Mouse (Mus musculus) kidney, postnatal 4 days (tissue): ENCODE results near the gene Dok5.

Source experiments
- DNase-seq, 2 experiments: peaks; one replicate each; pipeline ENCODE4 v3.0.0; 2021; ENCODE audit warnings: mixed read lengths in 2 of 2

Gene Dok5

DNA sequence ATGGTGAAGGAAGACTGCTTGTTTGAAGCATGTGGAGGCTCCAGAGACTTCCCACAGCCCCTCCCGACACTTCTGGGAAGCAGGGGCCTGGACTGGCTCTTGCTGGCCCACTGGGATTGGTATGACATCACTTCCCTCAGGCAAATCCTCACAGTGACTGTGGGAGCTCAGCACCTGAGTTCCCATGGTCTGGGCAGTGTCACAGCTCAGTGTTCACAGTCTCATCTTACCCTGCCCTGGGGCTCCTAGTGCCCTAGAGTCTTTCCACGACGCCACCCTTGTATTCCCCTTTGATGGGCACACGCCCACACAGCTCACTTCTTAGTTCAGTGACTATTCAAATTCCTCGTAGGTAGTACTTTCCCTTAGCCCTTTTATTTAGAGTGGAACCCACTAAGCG lies 71.4 kb downstream of the Dok5 start:
- DNase-seq = no peak

DNA sequence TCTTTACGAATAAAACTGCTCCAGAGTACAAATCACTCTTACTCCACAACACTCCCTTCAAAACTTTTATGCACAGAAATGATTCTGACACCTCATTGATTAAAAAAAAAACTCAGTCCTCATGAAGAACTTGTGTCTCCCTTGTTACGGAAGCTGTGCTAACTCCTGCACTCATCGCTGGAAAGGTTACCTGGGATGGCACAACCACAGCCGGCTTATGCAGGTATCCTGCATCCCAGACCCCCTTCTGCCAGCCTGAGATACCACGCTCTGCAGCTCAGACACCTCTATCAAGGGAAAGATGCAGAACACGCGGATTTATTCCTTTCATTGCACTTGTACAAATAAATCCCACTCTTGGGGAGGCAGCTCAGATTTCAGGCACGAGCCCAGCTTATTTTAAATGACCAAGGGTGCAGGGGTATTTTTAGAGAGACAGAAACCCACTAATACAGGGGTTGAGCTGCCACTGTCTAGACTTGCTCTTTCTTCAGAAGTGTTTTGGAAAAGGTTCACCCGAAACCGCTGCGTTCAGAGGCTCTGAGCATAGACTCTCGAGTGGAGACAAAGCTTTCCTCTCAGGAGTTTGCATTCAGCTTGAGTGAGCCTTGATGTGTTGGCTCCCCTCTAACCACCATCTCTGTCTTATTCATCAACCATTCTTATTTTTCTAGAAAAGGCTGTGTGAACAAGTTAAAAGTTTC lies 76.1 kb downstream of the Dok5 start:
- no peak for DNase-seq

DNA sequence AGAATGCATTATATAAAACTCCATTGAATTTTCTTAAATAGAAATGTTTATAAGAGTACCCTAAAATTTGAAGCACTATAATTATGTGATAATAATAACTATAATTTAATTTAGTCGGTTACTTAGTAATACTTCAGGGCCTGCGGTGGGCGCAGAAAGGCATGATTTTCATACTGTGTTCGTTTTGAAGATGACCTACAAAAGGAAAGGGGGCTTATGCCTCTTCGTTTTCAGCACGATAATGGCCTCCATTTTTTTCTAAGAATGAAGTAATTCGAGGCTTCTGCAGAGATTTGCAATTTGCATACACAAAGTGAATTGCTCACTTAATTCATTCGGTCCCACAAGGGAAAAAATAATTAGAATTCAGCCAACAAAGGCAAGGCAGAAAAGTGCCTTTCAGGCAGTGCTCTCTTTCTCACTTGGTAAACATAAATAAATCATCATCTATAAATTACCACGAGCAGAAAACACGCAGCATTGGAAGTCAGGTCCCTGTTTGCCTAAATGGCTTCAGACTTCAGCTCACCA lies 76.7 kb downstream of the Dok5 start:
- no peak for DNase-seq

DNA sequence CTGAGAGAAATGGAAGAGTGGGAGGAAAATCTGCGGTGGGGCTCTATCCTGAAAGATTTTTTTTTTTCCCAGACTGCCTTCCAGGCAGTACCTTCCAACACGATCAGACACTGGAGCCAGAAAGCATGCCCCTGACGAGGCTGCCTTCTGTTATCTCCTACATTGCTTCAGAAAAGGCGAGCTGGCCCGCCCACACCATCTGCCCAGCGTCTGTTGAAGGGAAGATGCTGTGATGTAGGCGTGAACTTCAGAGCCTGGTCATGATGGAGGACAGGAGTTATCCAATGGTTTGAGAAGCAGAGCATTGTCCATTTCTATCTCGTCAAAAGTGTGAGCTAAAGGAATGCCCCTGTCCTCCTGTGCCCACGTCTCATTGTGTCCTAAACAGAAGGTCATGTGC lies 79.7 kb downstream of the Dok5 start:
- DNase-seq = no peak

DNA sequence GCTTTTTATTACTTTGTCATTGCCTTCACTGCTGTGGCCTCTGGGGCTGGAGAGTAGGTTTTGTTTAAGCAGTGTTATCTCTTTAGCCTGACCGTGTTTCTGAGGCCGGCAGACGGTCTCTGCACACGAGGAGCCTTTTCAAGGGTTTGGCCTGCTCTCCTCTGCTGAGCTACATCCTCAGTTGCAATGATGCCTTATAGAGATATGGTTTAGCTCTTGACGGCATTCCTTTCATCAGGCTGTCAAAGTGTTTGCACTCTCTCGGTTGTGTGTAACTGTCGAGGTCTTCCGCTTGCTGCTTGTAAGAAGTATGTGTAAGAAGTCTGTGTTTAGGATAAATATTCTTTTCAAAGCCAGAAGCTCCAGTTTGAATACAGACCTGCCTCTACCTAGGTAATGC lies 84.7 kb downstream of the Dok5 start:
- DNase-seq = no peak

DNA sequence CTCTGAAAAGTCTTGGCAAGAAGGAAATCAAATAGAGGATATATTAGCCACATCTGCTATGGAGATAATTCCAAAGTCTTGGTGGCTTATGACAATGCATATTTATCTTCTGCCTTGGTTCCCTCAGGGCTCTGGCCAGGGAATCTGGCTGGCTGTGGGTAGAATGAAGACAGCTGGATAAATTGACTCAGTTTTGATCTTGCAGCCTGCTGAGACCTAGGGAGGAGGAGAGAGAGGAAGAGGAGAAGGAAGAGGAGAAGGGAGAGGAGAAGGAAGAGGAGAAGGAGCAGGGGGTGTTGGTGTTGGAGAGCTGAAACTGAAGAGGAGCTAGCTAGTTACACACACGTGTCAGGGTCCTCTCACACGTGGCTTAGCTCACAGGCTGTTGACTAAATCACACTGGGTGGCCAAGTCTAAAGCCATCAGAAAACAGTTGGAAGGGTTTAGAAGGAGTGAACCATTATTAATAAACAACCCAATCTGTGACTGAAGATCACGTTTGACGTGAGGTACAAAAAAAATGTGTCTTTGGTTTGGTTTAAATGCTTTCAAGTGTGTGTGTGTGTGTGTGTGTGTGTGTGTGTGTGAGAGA lies 85.6 kb downstream of the Dok5 start:
- no peak for DNase-seq

DNA sequence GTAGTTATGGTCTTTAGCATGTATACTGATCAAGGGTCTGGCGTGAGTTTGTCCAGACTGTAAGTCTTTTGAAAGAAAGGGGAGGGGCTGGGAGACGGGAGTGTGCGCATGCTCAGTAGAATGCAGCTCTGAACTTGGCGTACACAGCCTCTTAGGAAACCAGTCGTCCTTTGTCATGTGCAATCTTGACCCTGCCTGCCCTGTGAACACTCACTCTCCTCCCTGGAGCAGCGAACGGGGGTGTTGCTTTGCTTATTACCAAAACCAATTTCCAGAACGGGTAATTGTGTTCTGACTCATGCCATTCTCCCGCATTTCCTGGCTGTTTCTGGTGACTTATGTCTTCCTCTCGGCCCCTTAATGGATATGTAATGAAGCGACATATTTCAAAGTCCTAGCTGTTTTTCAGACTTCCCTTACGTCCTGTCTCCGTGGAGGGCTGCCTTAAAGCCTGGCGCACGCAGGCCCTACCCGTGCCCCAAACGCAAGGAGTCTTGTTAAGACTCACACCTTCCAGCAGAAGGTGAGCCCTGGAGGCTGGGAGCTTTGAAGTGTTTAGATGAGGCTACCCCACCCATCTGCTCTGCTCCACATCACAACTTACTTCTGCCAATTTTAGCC lies 95.3 kb downstream of the Dok5 start:
- peak; percentile 70 to 79 for DNase-seq

DNA sequence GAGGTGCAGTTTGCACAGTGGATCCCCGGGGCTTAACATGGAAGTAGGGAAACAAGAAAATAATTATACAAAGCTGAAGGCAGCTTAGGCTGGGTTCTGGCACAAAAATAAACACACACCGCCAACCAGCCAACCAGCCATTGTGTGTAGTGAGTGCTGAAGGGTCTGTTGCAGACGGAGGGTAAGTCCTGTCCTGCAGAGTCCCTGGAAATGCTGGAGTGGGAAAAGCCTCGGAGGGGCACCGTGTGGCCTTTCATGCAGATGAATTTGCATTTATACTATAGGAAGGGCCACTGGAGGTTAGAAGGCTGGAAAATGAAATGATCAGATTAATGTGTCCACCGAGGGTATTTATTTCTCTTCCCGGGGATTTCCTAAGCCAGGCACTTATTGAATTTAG lies 97.2 kb downstream of the Dok5 start:
- DNase-seq = no peak

DNA sequence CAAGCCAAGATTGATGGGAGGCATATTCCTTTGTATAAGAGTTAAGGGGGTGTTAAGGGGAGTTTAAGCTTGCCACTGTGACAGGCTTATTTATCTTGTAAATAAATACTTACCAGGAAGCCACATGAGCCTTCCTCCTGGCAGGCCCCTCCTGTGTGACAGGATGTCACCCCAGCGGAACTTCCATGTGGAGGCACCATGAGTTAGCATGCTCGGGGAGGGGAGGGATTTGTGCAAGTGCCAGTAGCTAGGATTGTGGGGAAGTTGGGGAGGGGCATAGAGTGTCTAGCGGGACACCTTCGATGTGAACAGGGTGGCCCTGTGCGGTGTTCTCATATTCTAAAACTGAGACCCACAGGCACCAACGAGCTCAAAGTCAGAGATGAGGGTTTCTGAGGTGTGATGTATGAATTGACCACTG lies 97.6 kb downstream of the Dok5 start:
- peak; percentile 22 to 45 for DNase-seq

DNA sequence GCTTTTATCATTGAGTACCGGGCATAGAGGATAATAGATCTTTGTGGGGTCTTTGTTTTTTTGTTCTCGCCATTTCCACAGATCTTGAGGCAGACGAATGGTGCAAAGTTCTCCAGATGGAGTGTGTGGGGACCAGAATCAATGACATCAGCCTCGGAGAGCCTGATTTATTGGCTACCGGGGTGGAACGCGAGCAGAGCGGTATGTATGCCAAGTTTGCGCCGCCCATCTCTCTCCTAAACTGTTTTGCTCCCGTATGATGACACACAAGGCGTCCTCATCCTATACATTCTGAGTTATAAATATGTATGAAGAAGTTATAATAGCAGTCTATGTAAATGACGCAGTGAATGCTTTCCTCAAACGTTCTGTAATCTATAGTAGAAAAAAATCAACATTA lies 98.4 kb downstream of the Dok5 start:
- DNase-seq = no peak

DNA sequence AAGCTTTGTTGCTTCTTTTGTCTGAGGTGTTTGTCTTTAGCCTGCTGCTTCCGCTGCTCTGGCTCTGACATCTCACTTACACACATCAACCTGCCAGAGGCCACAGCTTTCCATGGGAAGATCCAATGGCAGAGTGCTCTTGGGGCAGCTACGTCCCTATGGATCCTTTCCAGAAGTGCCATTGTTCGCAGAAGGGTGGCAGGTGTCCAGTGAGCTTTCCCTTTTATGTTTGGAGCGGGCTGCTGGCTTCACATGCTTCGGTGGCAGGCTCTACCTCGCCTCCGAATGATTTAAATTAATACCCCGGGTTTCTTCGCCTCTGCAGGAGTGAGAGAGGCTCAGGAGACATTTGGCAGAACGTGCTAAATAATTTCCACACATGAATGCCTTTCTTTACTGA lies 105.3 kb downstream of the Dok5 start:
- DNase-seq = peak in 1 of 2 experiments; percentile 9

DNA sequence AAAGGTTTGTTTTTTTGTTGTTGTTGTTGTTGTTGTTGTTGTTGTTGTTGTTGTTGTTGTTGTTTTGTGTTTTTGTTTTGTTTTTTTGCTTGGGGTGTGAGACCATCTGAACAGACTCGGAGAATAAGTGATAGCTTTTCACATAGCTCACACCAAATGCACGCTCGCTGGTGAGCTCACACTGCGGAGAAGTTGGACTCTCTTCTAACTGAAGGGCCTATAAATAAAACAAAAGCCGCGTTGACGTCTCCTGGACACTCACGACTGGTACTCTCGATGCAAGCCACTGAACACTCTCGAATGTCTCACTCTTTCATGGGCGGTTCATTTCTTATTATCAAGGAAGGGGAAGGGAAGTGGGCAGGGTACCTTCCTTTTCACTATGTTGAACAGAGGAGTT lies 105.8 kb downstream of the Dok5 start:
- no peak for DNase-seq

DNA sequence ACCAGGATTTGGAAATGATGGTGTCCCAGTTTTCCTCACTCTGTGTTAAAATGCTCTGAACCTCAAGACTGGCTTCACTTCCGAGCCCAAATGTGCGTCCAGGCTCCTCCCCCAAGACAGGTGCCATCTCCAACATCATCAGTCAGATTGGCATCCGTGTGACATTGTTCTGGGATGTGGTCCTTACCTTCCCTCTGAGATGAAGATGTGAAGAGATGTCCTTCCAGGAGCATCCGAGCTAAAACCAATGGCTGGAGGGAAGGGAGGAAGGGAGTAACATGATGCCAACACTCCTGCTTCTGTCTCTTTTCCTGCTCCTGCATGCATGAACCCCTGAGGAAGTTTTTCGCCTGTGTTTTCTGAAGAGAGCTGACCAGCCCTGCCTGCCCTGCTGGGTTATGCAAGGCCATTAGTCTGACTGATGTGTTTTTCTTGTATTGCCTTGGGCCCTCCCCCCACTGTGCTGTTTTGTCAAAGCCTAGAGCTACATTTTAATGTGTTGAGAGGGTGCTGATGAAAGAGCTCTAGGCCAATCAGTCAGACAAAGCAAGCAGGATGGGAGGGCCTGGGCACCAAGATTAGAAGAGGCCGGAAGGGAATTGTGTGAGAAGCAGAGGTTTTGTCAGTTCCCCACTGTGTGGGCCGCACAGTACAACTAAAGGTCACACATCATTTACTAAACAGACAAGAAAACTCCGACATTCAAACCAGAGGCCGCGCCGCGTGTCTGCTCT lies 106.4 kb downstream of the Dok5 start:
- peak; percentile 63 to 76 for DNase-seq

DNA sequence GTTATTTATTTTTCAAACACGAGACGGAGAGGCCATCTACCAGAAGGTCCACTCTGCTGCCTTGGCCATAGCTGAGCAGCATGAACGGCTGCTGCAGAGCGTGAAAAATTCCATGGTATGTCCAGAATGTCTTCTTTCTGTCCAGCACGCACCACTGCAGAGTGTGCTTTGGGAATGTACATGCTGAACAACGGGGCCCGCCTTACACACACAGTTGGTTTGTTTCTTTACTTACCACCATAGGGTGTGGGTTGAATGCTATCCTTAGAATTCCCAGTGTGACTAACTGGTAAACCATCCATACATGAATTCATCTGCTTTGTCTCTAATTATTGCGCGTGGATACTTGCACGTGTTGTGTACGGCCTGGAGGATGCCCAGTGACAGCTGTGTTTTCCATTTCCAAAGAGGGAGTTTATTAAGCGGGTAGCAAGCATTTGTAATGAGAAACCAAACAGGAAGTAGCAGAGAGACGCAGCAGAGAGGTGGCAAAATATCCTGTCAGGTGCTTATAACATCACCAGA lies 109.9 kb downstream of the Dok5 start:
- no peak for DNase-seq

DNA sequence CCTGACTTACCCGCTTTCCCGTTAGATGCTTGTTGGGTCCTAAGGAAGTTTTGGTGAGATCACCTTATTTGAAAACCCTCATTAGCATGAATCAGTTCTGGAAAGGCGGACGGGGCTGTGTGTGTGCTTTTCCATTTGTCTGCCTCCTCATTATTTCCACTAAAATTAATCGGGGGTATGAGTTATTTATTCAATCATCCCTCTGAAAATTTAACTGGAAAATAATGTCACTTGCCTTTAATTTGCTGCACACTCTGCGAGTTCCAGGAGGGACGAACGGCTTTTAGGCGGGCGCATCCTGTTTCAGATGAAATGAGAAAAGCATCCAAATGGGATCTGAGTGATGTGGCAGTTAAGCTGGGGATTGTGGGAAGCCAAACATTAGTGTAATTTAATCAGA lies 113.9 kb downstream of the Dok5 start:
- DNase-seq = no peak

DNA sequence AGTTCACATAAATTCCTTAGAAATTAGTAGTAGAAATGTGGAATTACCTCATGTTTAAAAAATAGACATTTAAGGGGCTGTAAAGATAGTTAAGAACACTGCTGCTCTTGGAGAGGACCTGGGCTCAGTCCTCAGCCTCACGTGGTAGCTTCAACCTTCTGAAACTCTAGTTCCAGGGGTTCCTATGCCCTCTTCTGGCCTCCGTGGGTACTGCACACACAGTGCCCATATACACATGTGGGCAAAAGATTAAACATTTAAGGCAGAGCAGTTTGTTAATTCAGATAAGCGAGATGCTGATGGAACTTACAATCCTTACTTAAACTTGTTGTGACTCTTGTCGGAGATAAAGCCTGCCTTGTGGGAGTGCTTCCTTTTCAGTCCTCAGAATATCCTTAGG lies 118.5 kb downstream of the Dok5 start:
- no peak for DNase-seq

DNA sequence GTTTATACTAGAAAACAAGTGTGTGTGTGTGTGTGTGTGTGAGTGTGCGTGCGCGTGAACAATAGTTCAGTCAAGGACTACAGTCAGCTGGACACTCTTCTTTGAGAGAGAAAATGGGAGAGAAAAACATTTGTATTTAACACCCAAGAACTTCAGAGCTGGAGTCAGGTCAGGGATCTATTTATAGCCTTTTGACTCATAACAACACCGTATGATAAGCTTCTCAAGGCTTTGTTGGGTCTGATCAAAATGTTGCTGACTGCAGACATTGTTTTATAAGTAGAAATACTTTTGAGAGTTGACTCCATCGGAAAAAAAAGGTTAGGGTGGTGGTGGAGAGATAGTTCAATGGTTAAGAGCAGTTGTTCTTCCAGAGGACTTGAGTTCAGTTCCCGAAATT lies 120.7 kb downstream of the Dok5 start:
- no peak for DNase-seq

DNA sequence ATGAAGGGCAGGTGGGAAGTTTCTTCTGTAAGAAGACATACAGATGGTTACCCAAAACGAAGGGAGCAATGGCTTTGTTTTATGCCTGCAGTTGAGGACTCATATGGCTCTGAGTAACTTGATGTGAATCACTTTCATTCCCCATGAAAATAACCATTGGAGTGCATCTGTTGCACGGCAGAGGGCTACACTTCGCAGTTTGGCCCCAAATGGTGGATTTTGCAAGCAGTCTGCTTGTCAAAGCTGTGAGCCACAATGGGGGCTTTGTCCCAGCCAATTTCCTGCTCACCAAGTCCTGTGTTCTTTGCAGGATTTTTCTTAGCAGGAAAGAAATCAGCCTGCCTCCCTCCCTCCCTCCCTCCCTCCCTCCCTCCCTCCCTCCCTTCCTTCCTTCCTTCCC lies 123.6 kb downstream of the Dok5 start:
- no peak for DNase-seq

DNA sequence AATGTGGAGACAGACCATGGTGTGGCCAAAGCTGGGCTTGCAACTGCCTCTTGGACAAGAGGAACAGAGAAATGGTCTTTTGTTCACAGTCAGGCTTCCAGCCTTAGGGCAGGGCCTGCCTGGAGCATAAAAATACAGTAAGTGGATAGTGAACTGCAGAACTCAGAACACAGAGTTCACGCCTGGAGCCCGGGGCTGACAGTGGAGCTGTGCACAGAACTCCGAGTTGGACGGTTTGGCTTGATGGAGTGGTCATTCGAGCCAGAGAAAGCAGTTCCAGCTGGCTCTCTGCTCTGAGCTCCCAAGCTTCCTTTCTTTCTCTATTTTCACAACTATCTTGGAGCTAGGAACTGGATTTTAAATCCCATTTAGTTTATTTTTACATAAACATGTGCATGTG lies 124.5 kb downstream of the Dok5 start:
- DNase-seq = peak; percentile 34 to 53

DNA sequence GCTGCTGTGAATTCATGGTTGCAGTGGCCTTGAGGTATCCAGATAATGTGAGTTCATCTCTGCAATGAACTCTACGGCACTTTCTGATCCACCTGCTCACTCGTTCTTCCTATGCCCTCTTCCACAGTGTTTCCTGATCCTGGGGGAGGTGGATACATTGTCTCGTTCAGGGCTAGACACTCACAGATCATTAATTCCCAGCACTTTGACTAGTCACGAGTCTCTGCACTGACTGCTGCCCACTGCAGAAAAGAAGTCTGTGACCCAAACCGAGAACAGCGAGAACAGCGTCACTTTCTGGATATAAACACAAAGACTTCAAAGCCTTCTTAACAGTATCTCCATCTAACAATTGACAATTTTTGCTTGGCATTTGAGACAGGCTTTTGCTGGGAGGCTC lies 125.9 kb downstream of the Dok5 start:
- DNase-seq = no peak

DNA sequence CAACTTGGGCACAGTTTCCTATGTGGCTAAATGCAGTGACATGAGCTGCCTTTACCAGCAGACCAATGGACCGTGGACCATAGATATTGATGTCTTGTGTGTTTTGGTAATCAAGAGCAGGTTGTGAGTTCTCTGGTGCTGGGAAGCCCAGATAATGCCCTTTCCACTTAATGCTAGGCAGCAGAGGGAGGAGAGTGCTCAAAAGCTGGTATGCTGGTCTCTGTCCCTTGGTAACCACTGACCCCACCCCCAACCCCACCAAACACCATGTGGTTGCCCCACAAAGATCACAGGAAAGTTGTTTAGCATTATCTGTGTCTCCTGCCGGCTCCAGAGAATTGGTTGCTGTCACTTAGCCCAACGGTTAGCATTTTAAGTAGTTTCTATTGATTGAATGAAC lies 127.0 kb downstream of the Dok5 start:
- DNase-seq = no peak

DNA sequence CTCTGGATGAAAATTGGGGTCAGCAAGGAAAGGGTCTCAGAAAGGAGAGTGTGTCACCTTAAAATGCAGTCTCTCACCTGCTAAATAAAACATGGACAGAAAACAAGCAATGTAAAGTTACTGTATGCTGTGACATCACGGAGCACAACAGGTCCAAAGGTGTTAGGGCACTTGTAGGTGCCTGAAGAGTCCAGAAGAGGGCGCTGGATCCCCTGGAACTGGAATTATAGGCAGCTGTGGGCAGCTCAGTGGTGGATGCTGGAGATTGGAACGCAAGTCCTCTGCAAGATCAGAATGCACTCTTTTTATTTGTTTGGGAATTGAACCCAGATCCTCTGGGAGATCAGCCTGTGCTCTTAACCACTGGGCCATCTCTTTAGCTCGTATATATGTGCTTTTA lies 129.0 kb downstream of the Dok5 start:
- DNase-seq = no peak

DNA sequence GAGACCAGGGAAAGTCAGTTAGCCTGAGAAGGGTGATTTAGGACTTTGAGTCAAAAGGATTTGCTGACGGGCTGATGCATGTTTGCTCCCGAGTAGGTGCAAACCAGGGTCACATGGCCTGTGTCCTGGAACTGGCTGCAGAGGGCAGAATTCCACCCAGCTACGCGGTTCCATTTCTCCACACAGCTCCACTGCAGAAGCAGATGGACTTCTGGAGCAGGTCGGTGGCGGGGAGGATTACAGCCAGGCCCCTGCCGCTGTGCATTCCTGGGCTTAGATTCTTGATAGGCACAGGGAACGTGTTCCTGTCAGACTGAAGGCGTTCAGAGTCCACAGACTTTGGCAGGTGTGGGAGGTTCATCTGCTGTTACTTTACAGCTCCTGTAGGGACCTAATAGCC lies 131.2 kb downstream of the Dok5 start:
- DNase-seq = peak in 1 of 2 experiments; percentile 39
